Mouse (Mus musculus) spleen, adult 2 months (tissue): Measurements from ENCODE around the gene Ampd3.

Experiments
- CTCF ChIP-seq: fragments of 200-500 bp; IDR thresholded peaks from 2 replicates; pipeline ENCODE4 v1.5.1; 2011; ENCODE audit warnings: mild to moderate bottlenecking, inconsistent platforms; ENCODE audit not compliant: insufficient read depth, insufficient read length, insufficient replicate concordance; ENCODE audit errors: extremely low read depth
- POLR2A ChIP-seq: fragments of 200-500 bp; IDR thresholded peaks from 2 replicates; pipeline ENCODE4 v1.6.1; 2011; ENCODE audit warnings: low read depth, low read length, inconsistent platforms

DNA sequence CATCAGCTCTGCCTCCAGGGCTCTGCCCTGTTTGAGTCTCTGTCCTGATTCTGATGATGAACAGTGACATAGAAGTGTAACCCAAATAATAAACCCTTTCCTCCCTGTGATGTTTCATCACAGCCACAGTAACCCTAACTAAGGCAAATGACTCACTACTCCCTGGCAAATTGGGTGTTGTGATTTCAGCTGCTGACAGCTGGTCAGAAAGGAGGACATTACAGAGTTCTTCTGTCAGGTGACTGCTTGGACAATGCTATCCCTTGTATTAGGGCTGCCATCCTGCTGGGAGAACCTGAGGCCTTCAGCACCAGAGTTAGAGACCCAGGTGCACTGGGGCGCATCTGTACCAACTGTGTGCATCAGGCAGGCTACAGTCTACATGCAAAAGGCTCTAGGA lies 14.7 kb upstream of the Ampd3 start:
- no peak for TF ChIP-seq CTCF
- no peak for TF ChIP-seq POLR2A
